Mouse (Mus musculus): ENCODE results near the gene Kcng1. TPM values are rescaled to one million over a fixed set of nuclear protein-coding genes. Genes with fewer than 3 reads are reported as not detected.
A peak's percentile ranks its signal among the peaks of the same experiment; 100 is the strongest.

The Kcng1 gene
- polyA plus RNA-seq, 1 experiment from 2014 or later = 2.2 TPM

- no peaks in the 10 kb centered on the region for H3K27me3 ChIP-seq (ENCODE audit: control insufficient read depth, insufficient read depth, low read length)
- 81% methylated on average over 3 of the region's 3 CpGs for WGBS
- no peaks in the 10 kb centered on the region for H3K9me3 ChIP-seq (ENCODE audit: control insufficient read depth, low read length)
- DNase-seq (ENCODE audit: low spot score) = no peak
- no peaks in the 10 kb centered on the region for H3K36me3 ChIP-seq (ENCODE audit: control insufficient read depth, insufficient read depth, low read length)
- no peak overlapping the region for H3K4me2 ChIP-seq (ENCODE audit: low read depth, low read length, severe bottlenecking)
- H3K27ac ChIP-seq (ENCODE audit: low read depth, low read length) = no peak overlapping the region
- H3K4me1 ChIP-seq (replicated peaks; ENCODE audit: control insufficient read depth, insufficient read depth, low read length) = no peaks in the 10 kb centered on the region; the same call in 1 of the 2 replicates
- H3K9ac ChIP-seq (ENCODE audit: low read length) = no peak overlapping the region
- H3K4me3 ChIP-seq (ENCODE audit: low read depth, low read length) = no peak overlapping the region
- no peak for ATAC-seq (replicated peaks; ENCODE audit: low FRiP score)
These were observed 25.0 kb downstream of the Kcng1 start for GRCm38 (mm10) chr2:168256506-168256905.

- no peak overlapping the region for H3K4me3 ChIP-seq (ENCODE audit: low read depth, low read length)
- H3K27me3 ChIP-seq (ENCODE audit: control insufficient read depth, insufficient read depth, low read length) = no peaks in the 10 kb centered on the region
- peak; percentile 54 for ATAC-seq (replicated peaks; ENCODE audit: low FRiP score)
- no peaks in the 10 kb centered on the region for H3K9me3 ChIP-seq (ENCODE audit: control insufficient read depth, low read length)
- WGBS = 74% methylated on average over 7 of the region's 7 CpGs
- no peaks in the 10 kb centered on the region; the same call in 1 of the 2 replicates for H3K4me1 ChIP-seq (replicated peaks; ENCODE audit: control insufficient read depth, insufficient read depth, low read length)
- H3K4me2 ChIP-seq (ENCODE audit: low read depth, low read length, severe bottlenecking) = no peak overlapping the region
- no peak for DNase-seq (ENCODE audit: low spot score)
- no peak overlapping the region for H3K9ac ChIP-seq (ENCODE audit: low read length)
- H3K27ac ChIP-seq (ENCODE audit: low read depth, low read length) = no peak overlapping the region
- H3K36me3 ChIP-seq (ENCODE audit: control insufficient read depth, insufficient read depth, low read length) = no peaks in the 10 kb centered on the region
These were observed 27.7 kb downstream of the Kcng1 start for GRCm38 (mm10) chr2:168253822-168254221.

- Histone ChIP-seq H3K27me3 (ENCODE audit: control insufficient read depth, insufficient read depth, low read length) (no peaks in the 10 kb centered on the region), H3K9me3 (ENCODE audit: control insufficient read depth, low read length) (no peaks in the 10 kb centered on the region), H3K4me3 (ENCODE audit: low read depth, low read length) (no peak overlapping the region), H3K36me3 (ENCODE audit: control insufficient read depth, insufficient read depth, low read length) (no peaks in the 10 kb centered on the region), H3K27ac (ENCODE audit: low read depth, low read length) (no peak overlapping the region), H3K4me2 (ENCODE audit: low read depth, low read length, severe bottlenecking) (peak overlapping the region; percentile 36; the same call in 1 of the 2 replicates), H3K9ac (ENCODE audit: low read length) (no peak overlapping the region; the same call in 1 of the 2 replicates), H3K4me1 (replicated peaks; ENCODE audit: control insufficient read depth, insufficient read depth, low read length) (no peaks in the 10 kb centered on the region; the same call in 1 of the 2 replicates)
- DNase-seq (ENCODE audit: low spot score) = peak; percentile 80
- 15% methylated on average over 16 of the region's 16 CpGs for WGBS
- no peak for ATAC-seq (replicated peaks; ENCODE audit: low FRiP score)
These were observed 28.8 kb downstream of the Kcng1 start for GRCm38 (mm10) chr2:168252639-168253292.

GRCm38 (mm10) chr2:168250270-168250669, 31.3 kb downstream of the Kcng1 start:
- Histone ChIP-seq H3K27me3 (ENCODE audit: control insufficient read depth, insufficient read depth, low read length) (no peaks in the 10 kb centered on the region), H3K36me3 (ENCODE audit: control insufficient read depth, insufficient read depth, low read length) (no peaks in the 10 kb centered on the region), H3K9ac (ENCODE audit: low read length) (no peak overlapping the region), H3K4me3 (ENCODE audit: low read depth, low read length) (no peak overlapping the region), H3K4me2 (ENCODE audit: low read depth, low read length, severe bottlenecking) (no peak overlapping the region), H3K4me1 (replicated peaks; ENCODE audit: control insufficient read depth, insufficient read depth, low read length) (no peaks in the 10 kb centered on the region; the same call in 1 of the 2 replicates), H3K9me3 (ENCODE audit: control insufficient read depth, low read length) (no peaks in the 10 kb centered on the region), H3K27ac (ENCODE audit: low read depth, low read length) (no peak overlapping the region)
- ATAC-seq (replicated peaks; ENCODE audit: low FRiP score) (no peak), DNase-seq (ENCODE audit: low spot score) (peak; percentile 90)
- WGBS = 14% methylated on average over 8 of the region's 8 CpGs

DNA sequence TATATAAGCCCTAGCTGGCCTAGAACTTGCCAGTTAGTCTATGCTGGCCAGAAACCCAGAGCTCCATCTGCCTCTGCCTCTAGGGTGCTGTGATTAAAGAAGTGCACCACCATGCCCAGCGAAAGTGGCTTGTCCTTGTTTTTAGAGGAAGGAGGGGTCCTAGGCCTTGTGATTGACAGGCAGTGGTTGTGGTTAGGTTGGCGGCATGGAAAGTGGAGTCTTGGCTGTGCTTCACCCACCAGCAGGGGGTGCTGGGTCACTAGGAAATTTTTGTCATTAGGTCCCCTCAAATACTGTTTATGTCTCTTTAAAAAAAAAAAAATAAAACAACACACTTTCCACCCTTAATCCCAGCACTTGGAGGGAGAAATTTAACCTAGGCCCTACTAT, 32.7 kb downstream of the Kcng1 start:
- no peaks in the 10 kb centered on the region for H3K27me3 ChIP-seq (ENCODE audit: control insufficient read depth, insufficient read depth, low read length)
- no peaks in the 10 kb centered on the region; the same call in 1 of the 2 replicates for H3K4me1 ChIP-seq (replicated peaks; ENCODE audit: control insufficient read depth, insufficient read depth, low read length)
- no peaks in the 10 kb centered on the region for H3K36me3 ChIP-seq (ENCODE audit: control insufficient read depth, insufficient read depth, low read length)
- no peaks in the 10 kb centered on the region for H3K9me3 ChIP-seq (ENCODE audit: control insufficient read depth, low read length)
- no peak overlapping the region for H3K27ac ChIP-seq (ENCODE audit: low read depth, low read length)
- no peak overlapping the region for H3K9ac ChIP-seq (ENCODE audit: low read length)
- no peak overlapping the region for H3K4me3 ChIP-seq (ENCODE audit: low read depth, low read length)
- H3K4me2 ChIP-seq (ENCODE audit: low read depth, low read length, severe bottlenecking) = no peak overlapping the region
- WGBS = 12% methylated on average over 2 of the region's 2 CpGs
- no peak for ATAC-seq (replicated peaks; ENCODE audit: low FRiP score)
- peak; percentile 70 for DNase-seq (ENCODE audit: low spot score)

DNA sequence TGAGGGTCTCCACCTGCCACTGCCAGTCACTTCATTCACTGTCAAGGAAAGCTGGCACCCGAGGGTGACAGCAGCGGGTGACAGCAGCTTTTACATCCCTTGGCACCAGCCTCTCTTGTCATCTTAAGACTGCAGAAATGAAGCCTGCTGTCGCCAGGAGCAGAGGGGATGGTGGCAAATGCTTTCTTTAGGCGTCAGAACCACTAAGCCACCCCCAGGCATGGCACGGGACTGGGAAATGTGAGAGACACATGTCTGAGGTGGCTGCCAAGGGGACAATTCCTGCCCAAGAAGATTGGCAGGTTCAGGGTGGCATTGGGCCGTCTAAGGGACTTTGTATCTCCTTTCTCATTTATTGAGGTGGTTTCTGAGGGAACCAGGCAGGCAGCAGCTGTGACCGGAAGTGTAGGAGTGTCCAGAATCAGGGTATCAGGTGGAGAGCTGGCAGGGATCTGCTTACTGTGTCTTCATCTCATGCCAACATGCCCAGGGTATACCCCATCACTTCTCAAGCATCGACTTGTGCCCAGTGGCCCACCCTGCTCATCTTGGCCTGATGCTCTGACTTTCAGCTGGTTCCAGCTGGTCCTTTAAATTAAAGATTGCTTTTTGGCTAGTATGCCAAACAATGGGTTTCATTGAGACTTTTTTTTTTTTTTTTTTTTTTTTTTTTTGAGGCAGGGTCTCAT, 33.2 kb downstream of the Kcng1 start:
- H3K9ac ChIP-seq (ENCODE audit: low read length) = no peak overlapping the region
- DNase-seq (ENCODE audit: low spot score) = no peak
- H3K27me3 ChIP-seq (ENCODE audit: control insufficient read depth, insufficient read depth, low read length) = no peaks in the 10 kb centered on the region
- no peak overlapping the region for H3K27ac ChIP-seq (ENCODE audit: low read depth, low read length)
- no peak for ATAC-seq (replicated peaks; ENCODE audit: low FRiP score)
- H3K36me3 ChIP-seq (ENCODE audit: control insufficient read depth, insufficient read depth, low read length) = no peaks in the 10 kb centered on the region
- no peaks in the 10 kb centered on the region; the same call in 1 of the 2 replicates for H3K4me1 ChIP-seq (replicated peaks; ENCODE audit: control insufficient read depth, insufficient read depth, low read length)
- no peak overlapping the region for H3K4me3 ChIP-seq (ENCODE audit: low read depth, low read length)
- 76% methylated on average over 8 of the region's 8 CpGs for WGBS
- H3K9me3 ChIP-seq (ENCODE audit: control insufficient read depth, low read length) = no peaks in the 10 kb centered on the region
- H3K4me2 ChIP-seq (ENCODE audit: low read depth, low read length, severe bottlenecking) = no peak overlapping the region

DNA sequence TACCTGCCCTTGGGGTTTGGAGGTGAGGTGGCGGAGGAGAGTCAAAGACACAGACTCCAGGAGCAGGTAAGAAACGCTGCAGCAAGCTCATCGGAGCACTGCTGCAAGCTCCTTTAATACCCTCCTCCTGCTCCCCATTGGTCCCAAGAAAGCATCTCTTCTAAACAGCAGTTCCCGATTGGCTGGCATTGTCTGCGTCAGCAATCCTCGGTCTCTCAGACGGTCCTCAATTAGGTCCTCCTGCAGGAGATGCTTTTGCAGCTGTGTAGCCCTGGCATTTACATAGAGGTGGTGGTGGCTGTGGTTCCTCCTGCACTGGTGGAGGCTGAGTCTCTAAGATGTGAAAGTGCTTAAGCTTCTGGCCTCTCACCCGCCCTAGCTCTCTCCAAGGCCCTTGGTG, 36.0 kb downstream of the Kcng1 start:
- DNase-seq (ENCODE audit: low spot score) = no peak
- WGBS = 33% methylated on average over 8 of the region's 8 CpGs
- Histone ChIP-seq H3K36me3 (ENCODE audit: control insufficient read depth, insufficient read depth, low read length) (no peaks in the 10 kb centered on the region), H3K9ac (ENCODE audit: low read length) (no peak overlapping the region), H3K4me3 (ENCODE audit: low read depth, low read length) (no peak overlapping the region), H3K27ac (ENCODE audit: low read depth, low read length) (no peak overlapping the region), H3K9me3 (ENCODE audit: control insufficient read depth, low read length) (no peaks in the 10 kb centered on the region), H3K27me3 (ENCODE audit: control insufficient read depth, insufficient read depth, low read length) (no peaks in the 10 kb centered on the region), H3K4me2 (ENCODE audit: low read depth, low read length, severe bottlenecking) (no peak overlapping the region), H3K4me1 (replicated peaks; ENCODE audit: control insufficient read depth, insufficient read depth, low read length) (no peaks in the 10 kb centered on the region)
- ATAC-seq (replicated peaks; ENCODE audit: low FRiP score) = no peak

GRCm38 (mm10) chr2:168243278-168243677, 38.3 kb downstream of the Kcng1 start:
- H3K4me3 ChIP-seq (ENCODE audit: low read depth, low read length) = no peak overlapping the region
- H3K27me3 ChIP-seq (ENCODE audit: control insufficient read depth, insufficient read depth, low read length) = no peaks in the 10 kb centered on the region
- H3K4me2 ChIP-seq (ENCODE audit: low read depth, low read length, severe bottlenecking) = no peak overlapping the region
- ATAC-seq (replicated peaks; ENCODE audit: low FRiP score) = no peak
- 75% methylated on average over 4 of the region's 4 CpGs for WGBS
- no peaks in the 10 kb centered on the region for H3K9me3 ChIP-seq (ENCODE audit: control insufficient read depth, low read length)
- no peak for DNase-seq (ENCODE audit: low spot score)
- H3K4me1 ChIP-seq (replicated peaks; ENCODE audit: control insufficient read depth, insufficient read depth, low read length) = no peaks in the 10 kb centered on the region
- H3K9ac ChIP-seq (ENCODE audit: low read length) = no peak overlapping the region
- H3K36me3 ChIP-seq (ENCODE audit: control insufficient read depth, insufficient read depth, low read length) = no peaks in the 10 kb centered on the region
- H3K27ac ChIP-seq (ENCODE audit: low read depth, low read length) = no peak overlapping the region

GRCm38 (mm10) chr2:168242841-168243240, 38.7 kb downstream of the Kcng1 start:
- Histone ChIP-seq H3K9me3 (ENCODE audit: control insufficient read depth, low read length) (no peaks in the 10 kb centered on the region), H3K36me3 (ENCODE audit: control insufficient read depth, insufficient read depth, low read length) (no peaks in the 10 kb centered on the region), H3K27me3 (ENCODE audit: control insufficient read depth, insufficient read depth, low read length) (no peaks in the 10 kb centered on the region), H3K9ac (ENCODE audit: low read length) (no peak overlapping the region), H3K27ac (ENCODE audit: low read depth, low read length) (no peak overlapping the region), H3K4me2 (ENCODE audit: low read depth, low read length, severe bottlenecking) (no peak overlapping the region), H3K4me3 (ENCODE audit: low read depth, low read length) (no peak overlapping the region), H3K4me1 (replicated peaks; ENCODE audit: control insufficient read depth, insufficient read depth, low read length) (no peaks in the 10 kb centered on the region)
- DNase-seq (ENCODE audit: low spot score) = no peak
- ATAC-seq (replicated peaks; ENCODE audit: low FRiP score) = no peak
